Mouse (Mus musculus): ENCODE data around the gene Ripor2. TPM values are rescaled to one million over a fixed set of nuclear protein-coding genes. Genes with fewer than 3 reads are reported as not detected.

Gene Ripor2
- polyA plus RNA-seq, 2 experiments = 2.1 TPM

- H3K9me3 ChIP-seq (ENCODE audit: control insufficient read depth, low read length) = no peaks in the 10 kb centered on the region
- WGBS (ENCODE audit: insufficient replicate concordance) = 57% methylated on average over 4 of the region's 4 CpGs
- H3K27me3 ChIP-seq (ENCODE audit: control insufficient read depth, insufficient read depth, low read length) = no peaks in the 10 kb centered on the region
- no peak for DNase-seq (ENCODE audit: low read depth in 3 of 3, low spot score in 3 of 3)
- no peak overlapping the region for H3K4me2 ChIP-seq (ENCODE audit: low read depth)
- TF ChIP-seq EP300 (IDR thresholded peaks at IDR 0.05; ENCODE audit: low read depth) (no peak), CTCF (IDR thresholded peaks at IDR 0.05; ENCODE audit: low read depth) (no peak)
- no peaks in the 10 kb centered on the region for H3K4me1 ChIP-seq (replicated peaks; ENCODE audit: control insufficient read depth in 2 of 2, insufficient read depth in 2 of 2, low read length in 1 of 2)
- no peak for ATAC-seq (ENCODE audit: insufficient read depth)
- no peak overlapping the region for H3K27ac ChIP-seq
- no peak overlapping the region for H3K9ac ChIP-seq (replicated peaks)
- no peaks in the 10 kb centered on the region for H3K36me3 ChIP-seq (replicated peaks; ENCODE audit: control insufficient read depth, insufficient read depth, low read depth)
- no peak overlapping the region for H3K4me3 ChIP-seq (ENCODE audit: insufficient read depth in 1 of 2, low read depth in 2 of 2, low read length in 2 of 2)
Measured at GRCm38 (mm10) chr13:24666763-24667162, 84.8 kb downstream of the Ripor2 start.

- no peak overlapping the region for H3K9ac ChIP-seq (replicated peaks)
- ATAC-seq (ENCODE audit: insufficient read depth) (no peak), DNase-seq (ENCODE audit: low read depth in 3 of 3, low spot score in 3 of 3) (no peak)
- TF ChIP-seq EP300 (IDR thresholded peaks at IDR 0.05; ENCODE audit: low read depth) (no peak), CTCF (IDR thresholded peaks at IDR 0.05; ENCODE audit: low read depth) (no peak)
- no peak overlapping the region for H3K27ac ChIP-seq
- H3K9me3 ChIP-seq (ENCODE audit: control insufficient read depth, low read length) = no peaks in the 10 kb centered on the region
- no peaks in the 10 kb centered on the region for H3K4me1 ChIP-seq (replicated peaks; ENCODE audit: control insufficient read depth in 2 of 2, insufficient read depth in 2 of 2, low read length in 1 of 2)
- WGBS (ENCODE audit: insufficient replicate concordance) = 58% methylated on average over 2 of the region's 2 CpGs
- no peak overlapping the region for H3K4me2 ChIP-seq (ENCODE audit: low read depth)
- no peak overlapping the region for H3K4me3 ChIP-seq (ENCODE audit: insufficient read depth in 1 of 2, low read depth in 2 of 2, low read length in 2 of 2)
- H3K27me3 ChIP-seq (ENCODE audit: control insufficient read depth, insufficient read depth, low read length) = no peaks in the 10 kb centered on the region
- H3K36me3 ChIP-seq (replicated peaks; ENCODE audit: control insufficient read depth, insufficient read depth, low read depth) = no peaks in the 10 kb centered on the region
Measured at GRCm38 (mm10) chr13:24668556-24668955, 86.6 kb downstream of the Ripor2 start.

- Histone ChIP-seq H3K9ac (replicated peaks) (no peak overlapping the region), H3K27ac (no peak overlapping the region), H3K4me3 (ENCODE audit: insufficient read depth in 1 of 2, low read depth in 2 of 2, low read length in 2 of 2) (no peak overlapping the region), H3K27me3 (ENCODE audit: control insufficient read depth, insufficient read depth, low read length) (no peaks in the 10 kb centered on the region), H3K36me3 (replicated peaks; ENCODE audit: control insufficient read depth, insufficient read depth, low read depth) (no peaks in the 10 kb centered on the region), H3K4me2 (ENCODE audit: low read depth) (no peak overlapping the region), H3K4me1 (replicated peaks; ENCODE audit: control insufficient read depth in 2 of 2, insufficient read depth in 2 of 2, low read length in 1 of 2) (no peaks in the 10 kb centered on the region), H3K9me3 (ENCODE audit: control insufficient read depth, low read length) (no peaks in the 10 kb centered on the region)
- 71% methylated on average over 2 of the region's 2 CpGs for WGBS (ENCODE audit: insufficient replicate concordance)
- no peak for ATAC-seq (ENCODE audit: insufficient read depth)
- no peak for DNase-seq (ENCODE audit: low read depth in 3 of 3, low spot score in 3 of 3)
- TF ChIP-seq CTCF (IDR thresholded peaks at IDR 0.05; ENCODE audit: low read depth) (no peak), EP300 (IDR thresholded peaks at IDR 0.05; ENCODE audit: low read depth) (no peak)
Measured at GRCm38 (mm10) chr13:24670676-24671075, 88.7 kb downstream of the Ripor2 start.

GRCm38 (mm10) chr13:24679027-24679680 is 97.2 kb downstream of the Ripor2 start:
- WGBS (ENCODE audit: insufficient replicate concordance) = 77% methylated on average over 15 of the region's 15 CpGs
- no peak overlapping the region for H3K9ac ChIP-seq (replicated peaks)
- H3K4me3 ChIP-seq (ENCODE audit: insufficient read depth in 1 of 2, low read depth in 2 of 2, low read length in 2 of 2) = no peak overlapping the region
- H3K36me3 ChIP-seq (replicated peaks; ENCODE audit: control insufficient read depth, insufficient read depth, low read depth) = no peaks in the 10 kb centered on the region
- no peaks in the 10 kb centered on the region for H3K4me1 ChIP-seq (replicated peaks; ENCODE audit: control insufficient read depth in 2 of 2, insufficient read depth in 2 of 2, low read length in 1 of 2)
- H3K9me3 ChIP-seq (ENCODE audit: control insufficient read depth, low read length) = no peaks in the 10 kb centered on the region
- DNase-seq (ENCODE audit: low read depth in 3 of 3, low spot score in 3 of 3) (no peak), ATAC-seq (ENCODE audit: insufficient read depth) (no peak)
- H3K4me2 ChIP-seq (ENCODE audit: low read depth) = no peak overlapping the region
- H3K27me3 ChIP-seq (ENCODE audit: control insufficient read depth, insufficient read depth, low read length) = no peaks in the 10 kb centered on the region
- TF ChIP-seq EP300 (IDR thresholded peaks at IDR 0.05; ENCODE audit: low read depth) (no peak), CTCF (IDR thresholded peaks at IDR 0.05; ENCODE audit: low read depth) (no peak)
- H3K27ac ChIP-seq = no peak overlapping the region

GRCm38 (mm10) chr13:24680951-24681350 is 99.0 kb downstream of the Ripor2 start:
- no peak for ATAC-seq (ENCODE audit: insufficient read depth)
- Histone ChIP-seq H3K4me1 (replicated peaks; ENCODE audit: control insufficient read depth in 2 of 2, insufficient read depth in 2 of 2, low read length in 1 of 2) (no peaks in the 10 kb centered on the region; a peak in 1 of 4 replicates), H3K36me3 (replicated peaks; ENCODE audit: control insufficient read depth, insufficient read depth, low read depth) (no peaks in the 10 kb centered on the region), H3K27me3 (ENCODE audit: control insufficient read depth, insufficient read depth, low read length) (no peaks in the 10 kb centered on the region), H3K4me3 (ENCODE audit: insufficient read depth in 1 of 2, low read depth in 2 of 2, low read length in 2 of 2) (no peak overlapping the region), H3K27ac (no peak overlapping the region), H3K4me2 (ENCODE audit: low read depth) (no peak overlapping the region), H3K9me3 (ENCODE audit: control insufficient read depth, low read length) (no peaks in the 10 kb centered on the region), H3K9ac (replicated peaks) (no peak overlapping the region)
- TF ChIP-seq CTCF (IDR thresholded peaks at IDR 0.05; ENCODE audit: low read depth) (no peak), EP300 (IDR thresholded peaks at IDR 0.05; ENCODE audit: low read depth) (no peak)
- WGBS (ENCODE audit: insufficient replicate concordance) = 93% methylated on average over 4 of the region's 4 CpGs
- DNase-seq (ENCODE audit: low read depth in 3 of 3, low spot score in 3 of 3) = no peak
